Mouse (Mus musculus) olfactory bulb, adult 2 months (tissue): ENCODE measurements around the gene Ddah1.

Experiments
- CTCF ChIP-seq: fragments of 200-500 bp; IDR thresholded peaks from 2 replicates; pipeline ENCODE4 v1.5.1; 2012; ENCODE audit warnings: low read depth, mild to moderate bottlenecking, low read length, moderate library complexity; ENCODE audit not compliant: insufficient read depth
- POLR2A ChIP-seq: fragments of 200-500 bp; IDR thresholded peaks from 2 replicates; pipeline ENCODE4 v1.6.1; 2012; ENCODE audit warnings: mild to moderate bottlenecking, low read depth, low read length, moderate library complexity; ENCODE audit not compliant: insufficient read depth

DNA sequence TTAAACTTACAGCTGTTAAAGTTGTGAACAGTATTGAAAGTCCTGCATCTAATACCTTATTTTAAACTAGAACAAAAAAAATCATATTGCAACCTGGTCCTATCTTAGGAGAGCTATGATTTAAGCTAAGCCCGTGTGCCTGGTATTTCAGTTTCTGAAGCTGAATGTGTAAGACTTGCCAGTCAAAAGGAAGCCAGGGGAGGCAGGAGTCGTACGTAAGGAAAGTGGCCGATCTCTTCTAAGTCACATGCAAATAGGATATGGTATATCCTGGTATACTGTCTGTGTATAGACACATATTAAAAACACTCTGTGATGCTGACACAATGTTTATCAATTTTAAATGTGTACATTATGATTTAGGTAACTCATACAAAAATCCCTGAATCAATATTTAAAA lies 47.4 kb downstream of the Ddah1 start:
- TF ChIP-seq CTCF, result no peak
- TF ChIP-seq POLR2A, result no peak
